Mouse (Mus musculus): Measurements from ENCODE around the gene Nktr. TPM values are rescaled to one million over a fixed set of nuclear protein-coding genes. Genes with fewer than 3 reads are reported as not detected.
A peak's percentile ranks its signal among the peaks of the same experiment; 100 is the strongest.

Gene Nktr
- polyA plus RNA-seq, 1 experiment from 2014 or later, result 43.6 TPM

DNA sequence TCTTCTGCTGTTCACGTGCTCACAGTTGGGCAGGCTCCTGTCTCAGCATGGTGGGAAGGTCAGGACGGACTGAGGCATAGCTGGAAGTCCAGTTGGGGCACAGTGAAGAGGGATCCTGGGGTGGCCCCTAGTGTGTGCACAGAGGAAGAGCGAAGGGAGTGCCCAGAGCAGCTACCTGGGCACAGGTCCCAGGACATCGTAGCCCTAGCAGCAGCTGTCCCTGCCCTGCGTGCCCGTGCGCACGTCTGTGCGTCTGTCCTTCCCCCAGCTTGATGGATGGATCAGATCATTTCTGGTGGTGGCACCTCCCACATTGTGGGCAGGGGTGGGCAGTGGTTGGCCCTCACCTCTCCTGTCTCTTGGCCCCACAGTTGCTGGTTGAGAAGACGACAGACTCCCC lies 43.3 kb downstream of the Nktr start:
- DNase-seq (ENCODE audit: low spot score), result no peak
- H3K4me1 ChIP-seq (ENCODE audit: insufficient read depth, low read depth, low read length), result no peaks in the 10 kb centered on the region

DNA sequence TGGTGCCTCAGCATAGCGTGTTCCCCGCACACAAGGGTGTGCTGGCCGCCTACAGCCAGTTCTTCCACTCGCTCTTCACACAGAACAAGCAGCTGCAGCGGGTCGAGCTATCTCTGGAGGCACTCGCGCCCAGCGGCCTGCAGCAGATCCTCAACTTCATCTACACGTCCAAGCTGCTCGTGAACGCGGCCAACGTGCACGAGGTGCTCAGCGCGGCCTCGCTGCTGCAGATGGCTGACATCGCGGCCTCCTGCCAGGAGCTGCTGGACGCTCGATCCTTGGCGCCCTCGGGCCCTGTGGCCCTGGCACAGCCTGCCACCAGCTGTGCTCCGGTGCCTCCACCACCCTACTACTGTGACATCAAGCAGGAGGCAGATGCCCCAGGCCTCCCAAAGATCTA lies 43.8 kb downstream of the Nktr start:
- Histone ChIP-seq H3K4me1 (ENCODE audit: insufficient read depth, low read depth, low read length) (no peaks in the 10 kb centered on the region), H3K9ac (replicated peaks; ENCODE audit: low read depth) (no peak overlapping the region), H3K9me3 (ENCODE audit: low read length) (no peaks in the 10 kb centered on the region), H3K36me3 (ENCODE audit: insufficient read depth, low read length) (no peaks in the 10 kb centered on the region; the same call in 1 of the 2 replicates), H3K4me3 (ENCODE audit: low read depth, low read length) (no peak overlapping the region), H3K27ac (ENCODE audit: low read length) (no peak overlapping the region), H3K27me3 (replicated peaks; ENCODE audit: insufficient read depth, low read length) (no peaks in the 10 kb centered on the region), H3K4me2 (replicated peaks; ENCODE audit: low read depth, low read length) (no peak overlapping the region)
- DNase-seq (ENCODE audit: low spot score) (no peak), ATAC-seq (no peak)
- no peak for TF ChIP-seq CTCF (IDR thresholded peaks at IDR 0.05)
- no peak for TF ChIP-seq EP300 (IDR thresholded peaks at IDR 0.05)
- 87% methylated on average over 18 of the region's 25 CpGs for WGBS

More for the DNA sequence above, 43.3 kb downstream of the Nktr start:
- H3K27ac ChIP-seq (ENCODE audit: low read length), result no peak overlapping the region
- H3K9ac ChIP-seq (replicated peaks; ENCODE audit: low read depth), result no peak overlapping the region
- no peaks in the 10 kb centered on the region; the same call in 1 of the 2 replicates for H3K36me3 ChIP-seq (ENCODE audit: insufficient read depth, low read length)
- no peak for ATAC-seq
- no peak overlapping the region for H3K4me3 ChIP-seq (ENCODE audit: low read depth, low read length)
- 86% methylated on average over 10 of the region's 10 CpGs for WGBS
- no peak overlapping the region for H3K4me2 ChIP-seq (replicated peaks; ENCODE audit: low read depth, low read length)
- H3K27me3 ChIP-seq (replicated peaks; ENCODE audit: insufficient read depth, low read length), result no peaks in the 10 kb centered on the region
- TF ChIP-seq EP300 (IDR thresholded peaks at IDR 0.05) (no peak), CTCF (IDR thresholded peaks at IDR 0.05) (no peak)
- no peaks in the 10 kb centered on the region for H3K9me3 ChIP-seq (ENCODE audit: low read length)

DNA sequence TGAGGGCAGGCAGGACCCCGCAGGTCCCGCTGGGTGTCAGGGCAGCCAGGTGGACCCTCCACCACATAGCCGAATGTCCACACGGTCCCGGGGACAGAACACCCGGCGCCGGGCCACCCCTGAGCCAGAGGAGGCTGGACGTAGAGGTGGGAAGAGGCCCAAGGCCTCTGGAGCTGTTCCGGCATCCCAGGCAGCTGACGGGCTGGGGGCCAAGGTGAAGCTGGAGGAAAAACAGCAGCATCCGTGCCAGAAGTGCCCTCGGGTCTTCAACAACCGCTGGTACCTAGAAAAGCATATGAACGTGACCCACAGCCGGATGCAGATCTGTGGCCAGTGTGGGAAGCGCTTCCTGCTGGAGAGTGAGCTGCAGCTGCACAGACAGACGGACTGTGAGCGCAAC lies 44.7 kb downstream of the Nktr start:
- Histone ChIP-seq H3K36me3 (ENCODE audit: insufficient read depth, low read length) (no peaks in the 10 kb centered on the region; the same call in 1 of the 2 replicates), H3K4me1 (ENCODE audit: insufficient read depth, low read depth, low read length) (no peaks in the 10 kb centered on the region), H3K9ac (replicated peaks; ENCODE audit: low read depth) (no peak overlapping the region), H3K27me3 (replicated peaks; ENCODE audit: insufficient read depth, low read length) (no peaks in the 10 kb centered on the region), H3K9me3 (ENCODE audit: low read length) (no peaks in the 10 kb centered on the region), H3K4me2 (replicated peaks; ENCODE audit: low read depth, low read length) (no peak overlapping the region), H3K4me3 (ENCODE audit: low read depth, low read length) (no peak overlapping the region), H3K27ac (ENCODE audit: low read length) (no peak overlapping the region)
- WGBS, result 79% methylated on average over 19 of the region's 19 CpGs
- TF ChIP-seq EP300 (IDR thresholded peaks at IDR 0.05) (no peak), CTCF (IDR thresholded peaks at IDR 0.05) (no peak)
- ATAC-seq (no peak), DNase-seq (ENCODE audit: low spot score) (no peak)

DNA sequence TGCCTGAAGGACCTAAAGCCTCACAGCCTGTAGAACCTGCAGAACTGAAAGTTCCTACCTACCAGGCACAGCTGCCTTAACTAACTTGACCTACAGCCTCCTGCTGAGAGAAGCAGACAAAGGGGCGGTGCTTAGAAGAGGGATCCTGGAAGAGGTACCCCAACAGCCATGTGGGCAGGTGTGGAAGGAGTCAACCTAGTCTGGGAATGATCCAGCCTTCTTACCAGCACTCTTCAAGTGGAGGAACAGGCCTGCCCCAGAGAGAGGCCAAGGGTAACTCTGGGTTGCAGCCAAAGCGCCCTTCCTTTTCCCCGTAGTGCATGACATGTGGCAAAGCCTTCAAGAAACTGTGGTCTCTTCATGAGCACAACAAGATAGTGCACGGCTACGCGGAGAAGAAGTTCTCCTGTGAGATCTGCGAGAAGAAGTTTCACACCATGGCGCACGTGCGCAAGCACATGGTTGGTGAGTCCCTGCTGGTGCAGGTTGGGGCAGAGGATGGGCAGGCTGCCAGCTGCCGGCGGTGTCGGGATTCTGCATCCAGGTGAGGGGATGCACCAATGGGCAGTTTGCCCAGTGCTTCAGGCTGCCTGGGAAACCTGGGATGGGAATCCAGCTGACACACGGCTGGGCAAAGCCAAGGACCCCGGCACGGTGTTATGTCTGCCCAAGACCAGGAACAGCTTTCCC lies 46.3 kb downstream of the Nktr start:
- Histone ChIP-seq H3K9me3 (ENCODE audit: low read length) (no peaks in the 10 kb centered on the region), H3K27ac (ENCODE audit: low read length) (no peak overlapping the region), H3K9ac (replicated peaks; ENCODE audit: low read depth) (no peak overlapping the region), H3K4me3 (ENCODE audit: low read depth, low read length) (no peak overlapping the region), H3K36me3 (ENCODE audit: insufficient read depth, low read length) (no peaks in the 10 kb centered on the region), H3K4me1 (ENCODE audit: insufficient read depth, low read depth, low read length) (no peaks in the 10 kb centered on the region), H3K27me3 (replicated peaks; ENCODE audit: insufficient read depth, low read length) (no peaks in the 10 kb centered on the region), H3K4me2 (replicated peaks; ENCODE audit: low read depth, low read length) (no peak overlapping the region)
- TF ChIP-seq EP300 (IDR thresholded peaks at IDR 0.05) (no peak), CTCF (IDR thresholded peaks at IDR 0.05) (no peak)
- WGBS, result 74% methylated on average over 16 of the region's 16 CpGs
- DNase-seq (ENCODE audit: low spot score) (peak; percentile 76), ATAC-seq (peak; percentile 61)

DNA sequence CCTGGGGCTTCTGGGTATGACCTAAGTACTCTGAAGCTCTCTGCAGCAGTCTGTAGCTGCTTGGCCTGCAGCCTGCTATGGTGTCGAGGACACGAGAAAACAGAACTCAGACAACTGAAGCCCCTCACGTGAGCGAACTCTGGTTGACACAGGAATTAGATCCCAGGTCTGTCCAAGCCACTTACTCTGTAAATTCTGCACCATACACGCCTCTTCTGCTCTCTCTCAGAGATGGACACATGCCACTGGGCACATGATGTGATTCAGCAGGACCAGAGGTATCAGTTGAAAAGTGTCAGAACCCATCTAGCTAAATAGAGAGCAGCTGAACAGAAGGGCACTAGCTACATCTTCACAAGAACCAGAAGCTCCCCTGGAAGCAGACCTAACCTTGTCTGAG lies 53.4 kb downstream of the Nktr start:
- Histone ChIP-seq H3K4me3 (ENCODE audit: low read depth, low read length) (no peak overlapping the region), H3K4me1 (ENCODE audit: insufficient read depth, low read depth, low read length) (no peaks in the 10 kb centered on the region), H3K27me3 (replicated peaks; ENCODE audit: insufficient read depth, low read length) (peaks cover 4% of the 10 kb centered on the region; the same call in 1 of the 2 replicates), H3K9ac (replicated peaks; ENCODE audit: low read depth) (no peak overlapping the region), H3K4me2 (replicated peaks; ENCODE audit: low read depth, low read length) (no peak overlapping the region), H3K27ac (ENCODE audit: low read length) (no peak overlapping the region), H3K9me3 (ENCODE audit: low read length) (no peaks in the 10 kb centered on the region), H3K36me3 (ENCODE audit: insufficient read depth, low read length) (no peaks in the 10 kb centered on the region)
- 43% methylated on average over 5 of the region's 5 CpGs for WGBS
- TF ChIP-seq EP300 (IDR thresholded peaks at IDR 0.05) (no peak), CTCF (IDR thresholded peaks at IDR 0.05) (no peak)
- ATAC-seq (no peak), DNase-seq (ENCODE audit: low spot score) (no peak)

DNA sequence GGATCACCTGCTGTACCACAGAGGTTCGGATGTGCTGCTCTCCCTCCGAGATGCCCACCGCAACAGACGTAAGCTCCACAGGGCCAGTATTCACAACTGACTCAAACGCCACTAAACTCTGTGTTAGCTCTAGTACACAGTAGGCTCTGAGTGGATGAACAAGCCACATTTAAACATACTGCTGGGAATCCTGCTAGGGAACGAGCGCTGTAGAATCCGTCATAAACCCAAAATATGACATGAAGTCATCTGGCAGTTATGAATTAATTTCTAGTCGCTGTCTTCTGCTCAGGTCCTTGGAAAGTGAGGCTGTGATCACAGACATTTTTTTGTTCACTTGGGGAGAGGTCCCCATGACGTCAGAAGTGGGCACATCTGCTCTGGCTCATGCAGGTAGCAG lies 57.0 kb downstream of the Nktr start:
- H3K4me2 ChIP-seq (replicated peaks; ENCODE audit: low read depth, low read length), result no peak overlapping the region
- 78% methylated on average over 10 of the region's 10 CpGs for WGBS
- no peaks in the 10 kb centered on the region for H3K9me3 ChIP-seq (ENCODE audit: low read length)
- no peak overlapping the region for H3K4me3 ChIP-seq (ENCODE audit: low read depth, low read length)
- no peaks in the 10 kb centered on the region for H3K4me1 ChIP-seq (ENCODE audit: insufficient read depth, low read depth, low read length)
- TF ChIP-seq CTCF (IDR thresholded peaks at IDR 0.05) (no peak), EP300 (IDR thresholded peaks at IDR 0.05) (no peak)
- no peak overlapping the region for H3K27ac ChIP-seq (ENCODE audit: low read length)
- ATAC-seq (no peak), DNase-seq (ENCODE audit: low spot score) (no peak)
- no peaks in the 10 kb centered on the region for H3K36me3 ChIP-seq (ENCODE audit: insufficient read depth, low read length)
- H3K9ac ChIP-seq (replicated peaks; ENCODE audit: low read depth), result no peak overlapping the region
- peaks cover 21% of the 10 kb centered on the region for H3K27me3 ChIP-seq (replicated peaks; ENCODE audit: insufficient read depth, low read length)
